Mouse (Mus musculus) stomach, embryonic 16.5 days (tissue): ENCODE data around the gene Snapin. TPM values are rescaled to one million over a fixed set of nuclear protein-coding genes. Genes with fewer than 3 reads are reported as not detected.

ENCODE experiments used
- ATAC-seq: fragments of 200-750 bp; cut with Nextera tagmentation; 2 replicates; pipeline ENCODE4 v1.8.0; 2017; ENCODE audit warnings: moderate number of reproducible peaks, moderate TSS enrichment; ENCODE audit not compliant: insufficient read depth, low FRiP score
- H3K27ac ChIP-seq: fragments of 300-500 bp; sonication (generic); 2 replicates; pipeline ENCODE4 v1.5.1; 2014; ENCODE audit warnings: low read length
- H3K27me3 ChIP-seq: fragments of 300-500 bp; sonication (generic); 2 replicates; pipeline ENCODE4 v1.6.1; 2014; ENCODE audit warnings: low read length, control low read depth, mixed read lengths; ENCODE audit not compliant: control insufficient read depth, insufficient read depth
- H3K36me3 ChIP-seq: fragments of 300-500 bp; sonication (generic); 2 replicates; pipeline ENCODE4 v1.6.1; 2014; ENCODE audit warnings: low read length; ENCODE audit not compliant: control insufficient read depth, insufficient read depth
- H3K4me1 ChIP-seq: fragments of 300-500 bp; sonication (generic); 2 replicates; pipeline ENCODE4 v1.6.1; 2014; ENCODE audit warnings: low read length, control low read depth, mixed read lengths; ENCODE audit not compliant: control insufficient read depth, insufficient read depth
- H3K4me2 ChIP-seq: fragments of 300-500 bp; sonication (generic); 2 replicates; pipeline ENCODE4 v1.6.1; 2014; ENCODE audit warnings: low read depth, low read length, mixed read lengths
- H3K4me3 ChIP-seq: fragments of 300-500 bp; sonication (generic); replicated peaks from 2 replicates; pipeline ENCODE4 v1.5.1; 2014; ENCODE audit warnings: mild to moderate bottlenecking, low read length
- H3K9ac ChIP-seq: fragments of 300-500 bp; sonication (generic); 2 replicates; pipeline ENCODE4 v1.6.1; 2014; ENCODE audit warnings: low read length
- H3K9me3 ChIP-seq: fragments of 300-500 bp; sonication (generic); replicated peaks from 2 replicates; pipeline ENCODE4 v1.6.1; 2016; ENCODE audit warnings: low read length, control low read depth; ENCODE audit not compliant: control insufficient read depth
- WGBS: fragments of 180-500 bp; shearing (Covaris S2); extraction: QIAGEN DNeasy Blood & Tissue Kit; methylation state at CpG from one replicate; pipeline ENCODE4 v1.1.7; 2014; 5-methylcytosine and 5-hydroxymethylcytosine counted together
- polyA plus RNA-seq: library from polyadenylated mRNA; unstranded; fragments of >200 nt; fragmentation: Nextera tagmentation; extraction: Ambion mirVana; gene quantifications from 2 replicates; pipeline ENCODE4 v1.2.1, GENCODE M21; 2015

Snapin gene
- polyA plus RNA-seq, 1 experiment from 2014 or later = 79.1 TPM

DNA sequence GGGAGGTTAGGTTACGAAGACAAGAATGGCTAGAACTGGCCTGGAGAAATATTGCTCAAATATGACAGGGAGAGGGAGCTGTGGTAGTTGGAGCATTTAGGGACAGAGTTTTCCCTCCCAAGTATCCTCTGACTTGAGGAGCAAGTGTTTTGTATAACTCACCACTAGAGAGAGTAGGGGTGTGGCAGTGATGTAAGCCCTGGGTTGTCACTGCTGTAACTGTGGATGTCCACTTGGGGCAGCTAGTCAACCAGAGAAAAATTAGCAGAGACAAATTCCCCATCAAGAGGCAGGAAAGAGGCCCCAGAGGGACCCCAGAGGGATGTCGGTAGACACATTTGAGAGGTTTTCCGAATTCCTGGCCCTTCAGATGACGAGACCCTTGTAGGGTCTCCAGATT lies 34.6 kb upstream of the Snapin start:
- no peak overlapping the region for H3K4me2 ChIP-seq
- H3K27ac ChIP-seq = peak overlapping the region; percentile 89
- no peaks in the 10 kb centered on the region for H3K9me3 ChIP-seq
- no peak overlapping the region for H3K4me3 ChIP-seq
- H3K9ac ChIP-seq = no peak overlapping the region
- H3K36me3 ChIP-seq = no peaks in the 10 kb centered on the region
- peaks cover 4% of the 10 kb centered on the region; the same call in 1 of the 2 replicates for H3K4me1 ChIP-seq
- H3K27me3 ChIP-seq = no peaks in the 10 kb centered on the region
- no peak for ATAC-seq
- 64% methylated on average over 4 of the region's 4 CpGs for WGBS

GRCm38 (mm10) chr3:90517711-90518110 lies 26.9 kb upstream of the Snapin start:
- no peak for ATAC-seq
- Histone ChIP-seq H3K9ac (no peak overlapping the region), H3K4me1 (peaks cover 13% of the 10 kb centered on the region), H3K36me3 (no peaks in the 10 kb centered on the region), H3K27me3 (0 out of 2 replicates have a peak, but pooled peaks cover 3% of the 10 kb centered on the region), H3K4me3 (no peak overlapping the region), H3K27ac (no peak overlapping the region), H3K9me3 (no peaks in the 10 kb centered on the region), H3K4me2 (no peak overlapping the region)
- 76% methylated on average over 4 of the region's 4 CpGs for WGBS

GRCm38 (mm10) chr3:90515789-90516188 lies 25.0 kb upstream of the Snapin start:
- no peak overlapping the region for H3K9ac ChIP-seq
- peak overlapping the region; percentile 92; the same call in 1 of the 2 replicates for H3K4me2 ChIP-seq
- H3K9me3 ChIP-seq = no peaks in the 10 kb centered on the region
- WGBS = 92% methylated on average over 4 of the region's 4 CpGs
- no peaks in the 10 kb centered on the region for H3K36me3 ChIP-seq
- H3K27ac ChIP-seq = no peak overlapping the region
- H3K4me3 ChIP-seq = no peak overlapping the region
- H3K4me1 ChIP-seq = peaks cover 13% of the 10 kb centered on the region
- H3K27me3 ChIP-seq = 0 out of 2 replicates have a peak, but pooled peaks cover 3% of the 10 kb centered on the region
- ATAC-seq = no peak

- peaks cover 13% of the 10 kb centered on the region for H3K4me1 ChIP-seq
- H3K4me3 ChIP-seq = peak overlapping the region; percentile 50
- peak overlapping the region; percentile 76; the same call in 1 of the 2 replicates for H3K27ac ChIP-seq
- H3K4me2 ChIP-seq = peak overlapping the region; percentile 92
- peak overlapping the region; percentile 73 for H3K9ac ChIP-seq
- H3K27me3 ChIP-seq = 0 out of 2 replicates have a peak, but pooled peaks cover 3% of the 10 kb centered on the region
- no peak for ATAC-seq
- no peaks in the 10 kb centered on the region for H3K36me3 ChIP-seq
- H3K9me3 ChIP-seq = no peaks in the 10 kb centered on the region
- 47% methylated on average over 1 of the region's 1 CpGs for WGBS
Measured at GRCm38 (mm10) chr3:90515242-90515641, 24.4 kb upstream of the Snapin start.

GRCm38 (mm10) chr3:90514691-90515090 lies 23.9 kb upstream of the Snapin start:
- Histone ChIP-seq H3K9me3 (no peaks in the 10 kb centered on the region), H3K4me3 (peak overlapping the region; percentile 50), H3K9ac (peak overlapping the region; percentile 73), H3K4me2 (peak overlapping the region; percentile 92), H3K4me1 (peaks cover 13% of the 10 kb centered on the region), H3K27me3 (0 out of 2 replicates have a peak, but pooled peaks cover 3% of the 10 kb centered on the region), H3K36me3 (no peaks in the 10 kb centered on the region), H3K27ac (peak overlapping the region; percentile 76)
- 0% methylated on average over 10 of the region's 10 CpGs for WGBS
- ATAC-seq = peak; percentile 80

DNA sequence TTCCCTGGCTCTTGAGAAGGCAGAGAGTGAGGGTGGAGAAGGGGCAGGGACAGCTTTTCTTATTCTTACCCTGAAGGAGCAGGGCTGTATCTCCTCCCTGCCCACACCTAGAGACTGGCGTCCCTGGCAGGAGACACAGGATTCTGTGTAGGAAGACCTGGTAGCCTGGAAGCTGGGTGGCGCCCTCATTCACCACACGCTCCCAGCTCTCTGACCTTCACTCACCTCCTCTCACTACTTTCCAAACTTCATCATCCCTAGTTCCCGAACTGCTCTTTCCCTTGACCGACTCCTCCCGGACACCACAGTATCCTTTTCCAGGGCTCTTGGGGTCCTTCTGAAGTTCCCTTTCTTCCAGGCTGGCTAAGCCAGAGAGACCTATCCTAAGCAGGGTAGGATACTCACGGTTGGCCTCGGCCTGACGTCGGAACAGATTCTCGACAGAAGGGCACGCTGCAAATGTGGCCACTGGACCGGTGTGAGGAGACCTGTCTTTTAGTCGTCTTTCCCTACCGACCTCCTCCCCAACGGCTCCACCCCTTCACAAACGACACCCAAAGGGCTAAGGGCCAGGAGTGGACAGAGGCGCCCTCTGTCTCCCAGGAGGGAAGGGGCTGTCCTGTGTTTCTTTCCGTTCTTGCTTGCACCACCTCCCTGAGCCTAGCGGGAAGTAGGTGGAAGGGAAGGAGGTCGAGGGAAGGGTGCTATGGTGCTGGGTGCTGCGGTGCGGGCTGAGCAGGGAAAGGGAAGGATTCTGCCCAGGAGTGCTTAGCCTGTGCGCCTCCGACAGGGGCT lies 23.2 kb upstream of the Snapin start, which contains the start of the genes S100a1 and S100a13:
S100a1 (minus strand) TSS at position 597 of the 795 bp plus-strand sequence.
S100a13 (plus strand) TSS at position 640 of the 795 bp plus-strand sequence.
- Histone ChIP-seq H3K36me3 (no peaks in the 10 kb centered on the region), H3K9ac (peak within 1 kb of the TSS; percentile 73), H3K4me1 (peaks cover 13% of the 10 kb centered on the region), H3K27ac (peak within 1 kb of the TSS; percentile 76), H3K9me3 (no peaks in the 10 kb centered on the region), H3K27me3 (0 out of 2 replicates have a peak, but pooled peaks cover 3% of the 10 kb centered on the region), H3K4me2 (peak within 1 kb of the TSS; percentile 92), H3K4me3 (peak within 1 kb of the TSS; percentile 50)
- ATAC-seq = peak; percentile 63
- 4% methylated on average over 25 of the region's 25 CpGs for WGBS

- peak overlapping the region; percentile 50 for H3K4me3 ChIP-seq
- peak overlapping the region; percentile 92 for H3K4me2 ChIP-seq
- peak overlapping the region; percentile 73; the same call in 1 of the 2 replicates for H3K9ac ChIP-seq
- 0 out of 2 replicates have a peak, but pooled peaks cover 3% of the 10 kb centered on the region for H3K27me3 ChIP-seq
- H3K27ac ChIP-seq = no peak overlapping the region
- ATAC-seq = no peak
- H3K36me3 ChIP-seq = no peaks in the 10 kb centered on the region
- WGBS = 76% methylated on average over 9 of the region's 9 CpGs
- peaks cover 14% of the 10 kb centered on the region for H3K4me1 ChIP-seq
- H3K9me3 ChIP-seq = no peaks in the 10 kb centered on the region
Measured at GRCm38 (mm10) chr3:90512948-90513642, 22.3 kb upstream of the Snapin start.

DNA sequence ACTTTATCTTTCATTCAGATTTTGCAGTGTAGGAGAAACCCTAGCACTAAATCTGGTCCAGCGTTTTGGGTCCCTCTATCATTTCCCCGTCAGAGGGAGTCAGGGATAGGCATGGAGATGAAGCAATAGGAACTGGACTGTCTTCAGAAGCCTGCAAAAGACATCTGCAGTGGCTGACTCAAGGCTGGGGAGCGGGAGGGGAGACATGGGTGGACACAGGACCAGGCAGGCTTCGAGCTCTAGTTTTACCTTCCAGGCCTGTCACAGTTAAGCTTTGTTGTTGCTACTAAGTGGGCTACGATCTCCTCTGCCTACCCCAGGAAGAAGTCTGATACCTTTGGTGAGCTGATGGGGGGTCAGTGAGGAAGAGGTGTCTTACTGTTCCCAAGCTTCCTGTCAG lies 21.4 kb upstream of the Snapin start:
- Histone ChIP-seq H3K4me1 (peaks cover 23% of the 10 kb centered on the region), H3K9ac (no peak overlapping the region), H3K36me3 (peaks cover under 1% of the 10 kb centered on the region; the same call in 1 of the 2 replicates), H3K27me3 (0 out of 2 replicates have a peak, but pooled peaks cover 3% of the 10 kb centered on the region), H3K27ac (no peak overlapping the region), H3K4me3 (no peak overlapping the region), H3K9me3 (no peaks in the 10 kb centered on the region), H3K4me2 (no peak overlapping the region)
- 86% methylated on average over 5 of the region's 5 CpGs for WGBS
- no peak for ATAC-seq
